Mouse (Mus musculus): ENCODE data around the gene 4930512M02Rik. TPM values are rescaled to one million over a fixed set of nuclear protein-coding genes. Genes with fewer than 3 reads are reported as not detected.

4930512M02Rik gene
- total RNA-seq, 2 experiments from 2014 or later = not detected

DNA sequence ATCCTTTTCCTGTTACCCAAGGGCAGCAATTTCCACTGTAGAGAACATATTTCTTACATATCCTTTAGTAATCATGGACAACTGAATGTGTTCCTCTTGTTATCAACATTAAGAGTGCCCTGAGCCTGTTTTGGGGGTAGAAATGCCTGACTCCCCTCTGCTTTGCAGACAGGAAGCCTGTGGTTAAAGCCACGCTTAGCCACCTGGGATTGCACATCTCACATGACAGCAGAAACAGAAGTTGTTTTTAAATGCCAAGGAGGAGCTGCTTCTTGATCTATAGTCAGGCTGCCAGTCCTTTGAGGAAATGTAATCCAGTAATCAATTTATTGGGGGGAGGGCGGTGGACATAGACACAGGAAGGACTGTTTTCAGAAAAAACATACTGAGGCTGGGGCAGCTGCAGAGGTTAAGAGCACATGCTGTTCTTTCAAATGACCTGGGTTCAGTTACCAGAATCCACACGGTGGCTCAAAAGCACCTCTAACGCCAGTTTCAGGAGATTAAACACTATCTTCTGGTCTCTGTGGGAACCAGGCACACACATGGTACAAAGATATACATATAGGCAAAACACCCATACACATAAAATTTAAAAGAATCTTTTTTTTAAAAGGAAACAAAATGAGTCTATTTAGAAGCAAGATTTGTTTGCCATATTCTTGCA is 58.0 kb downstream of the 4930512M02Rik start:
- intact Hi-C loops (cut with DNase I) = no loop called here
- no peak for DNase-seq (ENCODE audit: extremely low spot score in 1 of 2, low spot score in 2 of 2)

DNA sequence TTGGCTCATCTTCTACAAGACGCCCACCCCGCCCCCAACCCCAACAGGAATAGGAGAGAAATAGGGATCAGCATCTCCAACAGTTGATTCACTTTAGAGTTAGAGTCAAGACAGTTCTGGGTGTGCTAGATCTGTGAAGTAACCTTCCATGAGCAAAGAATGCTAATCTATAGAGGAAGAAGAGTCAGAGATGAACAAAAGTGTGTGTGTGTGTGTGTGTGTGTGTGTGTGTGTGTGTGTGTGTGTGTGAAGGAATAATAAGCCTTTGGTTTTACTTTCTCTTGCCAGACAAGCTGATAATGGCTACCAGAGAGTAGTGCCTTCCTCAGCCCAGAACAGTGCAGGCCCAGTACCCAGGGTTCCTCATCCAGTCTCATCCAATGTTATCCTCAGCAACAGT is 59.6 kb downstream of the 4930512M02Rik start:
- intact Hi-C loops (cut with DNase I) = no loop called here
- no peak for DNase-seq (ENCODE audit: extremely low spot score in 1 of 2, low spot score in 2 of 2)

DNA sequence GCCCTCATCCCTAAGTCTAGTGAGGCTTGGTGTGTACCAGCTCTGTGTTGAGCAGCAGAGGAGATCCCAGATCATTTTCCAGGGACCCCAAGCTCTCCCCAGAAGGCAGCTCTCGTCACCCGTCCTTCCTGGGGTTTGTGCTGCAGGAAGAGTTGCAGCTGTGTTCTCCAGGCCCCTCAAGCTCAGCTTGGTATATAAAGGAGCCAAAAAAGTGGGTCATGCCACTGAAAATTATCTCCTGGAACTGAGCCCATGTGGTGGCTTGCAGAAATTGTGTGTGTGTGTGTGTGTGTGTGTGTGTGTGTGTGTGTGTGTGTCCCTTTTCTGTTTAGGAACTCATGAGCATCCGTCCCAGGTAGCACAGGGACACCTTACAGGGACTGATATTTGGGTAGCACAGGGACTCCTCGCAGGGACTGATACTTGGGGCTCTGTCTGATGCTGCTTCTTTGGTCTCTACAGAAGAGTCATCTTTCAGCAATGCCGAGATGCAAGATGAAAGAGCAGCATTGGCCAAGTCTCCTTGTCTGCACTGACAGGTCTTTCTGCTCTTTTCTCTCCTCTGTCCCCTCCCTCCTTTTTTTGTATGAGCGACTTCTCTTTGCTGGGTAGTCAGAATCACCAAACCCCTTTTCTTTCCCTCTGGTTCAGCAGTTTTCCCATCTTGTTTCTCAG is 62.4 kb downstream of the 4930512M02Rik start:
- intact Hi-C loops (cut with DNase I) = no loop called here
- DNase-seq (ENCODE audit: extremely low spot score in 1 of 2, low spot score in 2 of 2) = no peak

DNA sequence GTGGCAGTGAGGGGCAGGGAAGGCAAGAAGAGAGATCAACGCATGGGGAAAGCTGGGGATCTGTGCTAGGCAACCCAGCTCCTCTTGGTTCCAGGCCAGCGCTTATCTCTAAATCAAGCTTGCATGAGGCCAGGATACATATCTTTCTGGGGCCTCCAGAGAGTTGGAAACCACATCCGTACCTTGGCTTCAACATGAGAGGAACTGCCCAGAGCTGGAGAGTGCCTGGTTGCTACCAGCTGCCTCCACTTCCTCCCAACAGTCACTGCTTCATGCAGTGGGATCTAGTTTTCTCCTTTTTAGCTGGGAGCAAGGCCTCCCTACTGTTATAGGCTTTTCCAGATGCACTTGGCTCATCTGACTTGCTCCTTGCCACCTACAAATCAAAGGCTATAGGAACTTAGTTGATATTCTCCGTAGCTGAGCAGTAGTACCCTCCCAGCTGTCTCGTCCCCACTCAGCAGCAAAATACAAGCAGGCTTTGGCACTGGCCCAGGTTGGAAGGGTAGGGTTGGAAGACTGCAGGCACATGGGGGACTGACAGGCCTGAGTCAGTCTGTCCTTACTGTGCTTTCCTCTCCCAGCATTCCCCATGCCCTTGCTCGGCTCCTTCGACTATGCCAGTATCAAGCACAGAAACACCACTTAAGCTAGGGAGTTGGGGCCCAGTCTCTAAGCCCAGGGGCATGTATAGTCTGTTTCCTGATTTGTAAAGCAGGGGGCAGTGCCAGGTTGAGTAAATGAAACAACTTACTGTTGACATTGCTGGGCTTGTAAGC is 63.2 kb downstream of the 4930512M02Rik start:
- intact Hi-C loops (cut with DNase I) = no loop called here
- peak; percentile 2 to 32 for DNase-seq (ENCODE audit: extremely low spot score in 1 of 2, low spot score in 2 of 2)

DNA sequence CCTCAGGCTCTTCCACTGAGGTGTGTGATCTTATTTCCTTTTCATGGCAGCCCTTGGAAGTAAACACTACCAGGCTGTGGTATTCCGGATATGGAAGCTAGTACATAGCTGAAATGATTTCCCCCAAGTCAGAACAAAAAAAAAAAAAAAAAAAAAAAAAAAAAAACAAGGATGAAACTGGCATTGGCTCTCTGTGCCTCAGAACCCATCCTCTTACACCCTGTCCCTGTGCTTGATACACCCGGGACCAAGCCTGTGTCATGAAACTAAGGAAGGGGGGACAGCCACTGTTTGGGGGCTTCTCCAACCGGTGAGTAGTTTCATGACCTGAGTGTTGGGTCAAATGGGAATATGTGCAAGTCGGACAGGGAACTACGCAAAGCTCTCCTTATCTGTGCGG is 66.5 kb downstream of the 4930512M02Rik start:
- intact Hi-C loops (cut with DNase I) = no loop called here
- DNase-seq (ENCODE audit: extremely low spot score in 1 of 2, low spot score in 2 of 2) = no peak

DNA sequence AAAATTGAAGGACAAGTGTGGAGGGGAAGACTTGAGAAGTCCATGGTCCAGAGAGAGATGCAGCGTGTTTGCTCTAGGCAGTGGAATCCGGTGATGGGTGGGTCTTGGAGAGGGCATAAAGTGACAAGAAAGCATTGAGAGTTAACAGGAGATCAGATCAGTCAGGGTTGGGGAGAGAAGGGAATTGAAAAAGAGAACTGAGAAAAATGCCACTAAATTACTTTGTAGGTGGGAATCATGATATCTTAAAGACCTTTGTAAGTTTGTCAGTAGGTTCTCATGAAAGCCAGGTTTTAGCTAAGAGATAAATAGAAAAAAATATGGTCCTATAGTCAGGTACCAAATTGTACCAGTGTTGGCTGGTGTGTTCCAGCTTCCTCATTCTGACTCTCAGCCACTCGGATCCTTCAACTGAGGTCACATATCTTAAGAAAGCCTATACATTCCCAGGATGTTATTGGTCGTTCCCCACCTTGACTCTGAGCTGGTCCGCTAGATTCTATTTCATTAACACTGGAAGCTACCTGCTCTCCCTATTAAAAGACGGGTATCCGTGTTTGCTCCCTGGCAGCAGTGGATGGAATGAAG is 68.4 kb downstream of the 4930512M02Rik start:
- intact Hi-C loops (cut with DNase I) = loop anchor here (5.0 kb wide), 1 partner anchor 228 kb away; no protein-coding TSS in a partner anchor
- DNase-seq (ENCODE audit: extremely low spot score in 1 of 2, low spot score in 2 of 2) = no peak

DNA sequence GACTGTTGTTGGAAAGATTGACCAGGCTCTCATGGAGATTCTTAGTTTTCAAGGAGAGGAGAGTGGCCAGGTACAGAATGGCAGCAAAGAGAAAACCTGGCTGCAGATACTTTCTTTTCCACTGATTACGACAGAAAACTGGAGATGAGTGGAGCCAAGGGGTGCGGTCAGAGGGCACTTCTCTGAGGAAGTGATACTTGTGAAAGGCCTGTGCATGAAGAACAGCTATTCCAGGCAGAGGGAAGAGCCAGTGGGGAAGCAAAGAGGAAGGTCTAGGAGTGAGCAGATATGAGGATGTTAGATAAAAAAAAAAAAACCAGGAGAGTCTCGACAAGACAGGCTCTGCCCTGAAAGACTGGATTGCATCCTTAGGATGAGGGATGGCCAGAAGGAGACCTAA is 69.0 kb downstream of the 4930512M02Rik start:
- intact Hi-C loops (cut with DNase I) = loop anchor here (5.0 kb wide), 1 partner anchor 229 kb away; no protein-coding TSS in a partner anchor
- no peak for DNase-seq (ENCODE audit: extremely low spot score in 1 of 2, low spot score in 2 of 2)

DNA sequence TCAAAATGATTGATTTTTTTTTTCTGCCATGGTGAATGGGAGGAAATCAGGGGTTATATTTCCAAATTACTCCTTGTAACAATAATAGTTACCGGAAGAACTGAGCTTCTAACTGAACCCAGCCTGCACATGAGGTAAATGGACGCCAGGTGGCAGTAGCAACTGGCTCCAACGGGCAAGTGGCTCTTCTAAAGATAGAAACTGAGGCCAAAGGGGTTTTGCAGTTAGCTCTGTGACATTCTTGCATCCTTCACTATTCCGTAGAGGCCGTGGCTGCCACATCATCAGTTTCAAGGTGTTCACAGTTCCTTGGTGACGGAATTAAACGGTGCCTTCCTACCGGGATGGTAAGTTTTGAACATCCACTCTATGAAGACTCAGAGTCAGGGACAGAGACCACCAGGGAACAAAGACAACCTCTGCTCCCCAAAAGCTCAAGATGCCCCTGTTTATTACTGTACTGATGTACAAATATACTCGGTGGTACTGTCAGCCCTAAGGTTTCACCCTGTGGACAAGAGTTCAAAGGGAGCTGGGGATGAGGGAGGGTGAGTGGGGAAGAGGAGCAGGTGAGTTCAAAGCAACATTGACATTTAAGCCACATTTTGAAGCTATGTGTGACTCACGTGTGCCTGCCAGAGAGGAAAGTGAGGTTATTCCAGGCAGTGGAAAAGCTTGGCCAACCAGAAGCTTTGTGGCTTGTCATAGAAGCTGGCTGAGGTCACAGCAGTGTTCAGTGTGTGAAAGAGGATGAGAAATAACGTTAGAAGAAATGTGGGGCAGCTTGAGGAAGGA is 70.3 kb downstream of the 4930512M02Rik start:
- intact Hi-C loops (cut with DNase I) = loop anchor here (5.0 kb wide), 1 partner anchor 230 kb away; no protein-coding TSS in a partner anchor

DNA sequence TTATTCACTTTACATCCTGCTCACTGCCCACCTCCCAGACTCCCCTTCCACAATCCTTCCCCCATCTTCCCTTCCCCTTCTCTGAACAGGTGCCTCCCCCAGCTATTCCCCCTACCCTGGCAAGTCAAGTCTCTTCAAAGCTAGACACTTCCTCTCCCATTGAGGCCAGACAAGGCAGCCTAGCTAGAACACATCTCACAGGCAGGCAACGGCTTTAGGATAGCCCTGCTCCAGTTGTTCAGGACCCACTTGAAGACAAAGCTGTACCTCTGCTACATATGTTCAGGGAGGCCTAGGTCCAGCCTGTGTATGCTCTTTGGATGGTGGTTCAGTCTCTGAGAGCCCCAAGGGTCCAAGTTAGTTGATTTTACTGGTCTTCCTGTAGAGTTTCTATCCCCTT is 71.4 kb downstream of the 4930512M02Rik start:
- intact Hi-C loops (cut with DNase I) = loop anchor here (5.0 kb wide), 1 partner anchor 231 kb away; no protein-coding TSS in a partner anchor
- DNase-seq (ENCODE audit: extremely low spot score in 1 of 2, low spot score in 2 of 2) = no peak

More for the DNA sequence above, 70.3 kb downstream of the 4930512M02Rik start:
- DNase-seq (ENCODE audit: extremely low spot score in 1 of 2, low spot score in 2 of 2) = peak in 1 of 2 experiments; percentile 4

DNA sequence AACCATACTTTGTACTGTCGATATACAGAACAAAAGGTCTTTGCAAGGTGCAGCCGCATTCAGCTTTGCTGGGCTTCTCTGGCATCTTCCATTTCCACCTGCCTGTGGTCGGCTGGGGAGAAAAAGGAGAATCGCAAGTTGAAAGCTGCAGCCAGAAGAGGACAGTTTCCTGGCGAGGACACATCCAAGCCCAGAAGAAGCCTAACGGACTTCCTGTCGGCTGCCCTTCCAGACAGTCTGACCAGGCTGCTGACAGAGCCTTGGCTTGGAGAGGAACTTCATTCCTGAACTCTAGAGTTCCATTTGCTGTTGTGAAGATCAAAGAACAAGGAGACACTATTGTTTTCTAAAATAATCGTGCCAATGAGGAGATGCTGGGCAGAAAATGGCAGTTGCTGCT is 72.1 kb downstream of the 4930512M02Rik start:
- DNase-seq (ENCODE audit: extremely low spot score in 1 of 2, low spot score in 2 of 2) = no peak
- intact Hi-C loops (cut with DNase I) = loop anchor here (5.0 kb wide), 1 partner anchor 232 kb away; no protein-coding TSS in a partner anchor

DNA sequence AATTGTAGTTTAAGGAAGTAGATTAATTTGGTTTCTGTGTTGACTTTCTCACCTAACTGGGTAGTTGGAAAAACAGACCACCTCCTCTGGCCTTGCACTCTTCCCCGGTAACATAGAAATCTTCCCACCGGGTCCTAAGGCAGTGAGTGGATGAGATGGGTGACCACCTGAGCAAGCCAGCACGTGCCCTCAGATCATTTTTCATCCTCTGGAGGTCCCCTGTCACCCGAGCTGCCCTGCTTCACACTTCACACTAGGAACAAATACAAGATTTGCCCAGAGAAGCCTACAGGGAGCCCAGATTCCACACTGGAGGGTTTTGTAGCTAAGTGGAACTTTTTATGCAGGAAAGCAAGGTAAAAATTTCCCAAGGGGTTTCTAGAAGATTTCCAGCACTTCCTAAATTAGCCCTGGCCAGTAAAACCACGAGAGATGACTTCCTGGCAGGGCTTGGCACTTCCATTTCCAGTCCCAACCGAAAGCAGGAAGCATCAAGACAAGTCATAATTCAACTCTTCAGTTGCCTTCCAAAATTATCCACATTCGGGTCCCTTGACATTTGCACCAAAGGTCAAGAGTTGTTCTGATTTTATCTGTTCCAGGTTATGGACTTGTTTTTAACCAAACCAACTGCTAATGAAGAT is 79.9 kb downstream of the 4930512M02Rik start:
- intact Hi-C loops (cut with DNase I) = no loop called here
- DNase-seq (ENCODE audit: extremely low spot score in 1 of 2, low spot score in 2 of 2) = no peak

DNA sequence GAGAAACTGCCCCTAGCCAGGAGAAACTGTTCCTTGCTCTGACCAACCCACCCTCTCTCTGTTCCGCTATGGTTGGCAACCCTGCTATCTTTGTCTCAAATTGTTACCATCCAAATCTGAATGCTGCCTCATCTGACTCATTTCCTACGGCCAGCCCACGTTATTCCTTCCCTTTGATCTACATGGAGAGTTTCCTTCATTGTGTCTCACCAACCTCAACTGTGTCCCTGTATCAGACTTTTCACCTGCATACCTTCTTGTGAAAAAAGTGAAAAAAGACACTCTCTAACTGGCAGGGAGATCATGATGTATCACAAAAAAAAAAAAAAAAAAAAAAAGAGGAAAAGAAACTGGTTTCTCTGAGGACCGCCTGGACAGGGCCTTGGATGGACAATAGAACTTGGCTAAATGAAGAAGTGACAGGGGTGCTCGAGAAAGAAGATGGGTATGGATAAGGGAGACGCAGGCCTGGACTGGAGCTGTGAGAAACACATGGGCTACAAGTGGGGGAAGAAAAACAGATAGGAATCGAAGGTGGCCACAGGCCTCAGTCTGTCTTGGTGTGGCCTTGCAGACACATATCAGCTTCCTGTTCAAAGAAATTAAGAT is 80.6 kb downstream of the 4930512M02Rik start:
- DNase-seq (ENCODE audit: extremely low spot score in 1 of 2, low spot score in 2 of 2) = no peak
- intact Hi-C loops (cut with DNase I) = no loop called here

DNA sequence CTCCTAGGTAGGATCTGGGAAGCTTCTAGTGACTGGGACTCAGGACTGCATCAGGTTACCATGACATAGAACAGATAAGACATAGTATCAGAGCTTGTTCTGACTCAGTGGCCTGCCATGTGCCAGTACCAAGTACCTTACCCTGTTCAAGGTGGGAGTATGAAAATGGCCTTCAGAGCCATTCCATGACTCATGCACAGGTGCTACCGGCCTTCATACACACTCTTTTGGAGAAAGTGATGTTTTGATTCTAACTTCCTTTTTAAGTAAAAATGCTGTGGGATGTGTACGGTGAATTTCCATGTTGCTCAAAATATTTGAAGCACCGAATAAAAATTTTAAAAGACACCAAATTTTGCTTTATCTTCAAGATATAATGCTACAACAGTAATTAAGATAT is 81.7 kb downstream of the 4930512M02Rik start:
- intact Hi-C loops (cut with DNase I) = no loop called here
- DNase-seq (ENCODE audit: extremely low spot score in 1 of 2, low spot score in 2 of 2) = no peak

Other genes starting within 250 kb of the 4930512M02Rik start
- 1 to 10 TPM; 2.7 to 2.8 TPM for gene Spata48, start 165.7 kb downstream of the 4930512M02Rik start, total RNA-seq (2021)
- 1 to 10 TPM; 1.1 to 1.6 TPM for gene Zpbp, start 165.4 kb downstream of the 4930512M02Rik start, total RNA-seq (2021)
- 1 to 10 TPM; 3.2 to 3.6 TPM for gene Ikzf1, start 57.2 kb upstream of the 4930512M02Rik start, total RNA-seq (2021)
- gene Fignl1, start 181.1 kb upstream of the 4930512M02Rik start, total RNA-seq (2021) = 1 to 10 TPM; 1.8 to 1.9 TPM

All from left cerebral cortex, postnatal 10 days (tissue).